Comparison of ENCODE assay signal across 8 mouse cellular contexts in the genomic region with DNA sequence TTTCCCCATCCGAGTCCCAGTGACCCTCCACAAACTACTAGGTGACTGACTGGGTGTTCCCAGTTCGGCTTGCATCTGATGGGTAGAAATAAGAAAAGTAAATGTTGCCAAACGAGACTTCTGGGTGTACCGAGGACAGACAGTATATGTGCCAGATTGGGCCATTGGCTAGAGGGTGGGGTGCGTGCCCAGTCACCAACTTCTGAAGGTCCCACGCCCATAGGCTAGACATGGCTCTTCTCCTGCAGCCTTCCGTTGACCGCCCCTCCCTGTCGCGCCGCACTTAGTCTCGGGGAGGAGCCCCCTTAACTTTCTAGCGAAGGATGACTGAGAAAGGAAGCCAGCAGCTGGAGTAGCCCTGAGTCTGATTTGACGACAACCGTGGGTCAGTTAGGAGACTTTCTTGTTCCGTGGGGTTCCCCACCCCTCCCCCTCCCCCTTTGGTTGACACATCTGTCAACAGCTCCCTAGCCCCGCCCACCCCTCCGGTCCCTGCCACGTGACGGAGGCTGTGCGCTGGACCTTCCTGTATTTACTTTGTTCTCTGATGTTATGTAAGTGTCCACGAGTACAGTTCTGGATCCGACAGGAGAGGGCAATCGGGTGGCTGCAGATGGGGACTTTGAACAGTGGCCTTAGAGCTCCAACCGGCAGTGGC. TPM values are rescaled to one million over a fixed set of nuclear protein-coding genes. Genes with fewer than 3 reads are reported as not detected.
DNase-seq lines count a peak whose midpoint lies in the region; ATAC-seq and TF ChIP-seq lines count a peak whose summit lies in the region.

No protein-coding gene starts in this region.

- H3K4me2 ChIP-seq in forebrain, embryonic 14.5 days (ENCODE audit: low read length) = peak overlapping the region; percentile 94
- peak overlapping the region; percentile 91 for H3K4me2 ChIP-seq in neural tube, embryonic 14.5 days (ENCODE audit: low read depth, low read length)

- H3K9ac ChIP-seq in ES-E14 (ENCODE audit: insufficient read depth, low read depth, low read length, poor library complexity, severe bottlenecking) = peak overlapping the region; percentile 87
- peak overlapping the region; percentile 97 for H3K9ac ChIP-seq in forebrain, embryonic 14.5 days (ENCODE audit: low read length)
- peak overlapping the region; percentile 88 for H3K9ac ChIP-seq in neural tube, embryonic 14.5 days (replicated peaks; ENCODE audit: low read depth, low read length)

- peak overlapping the region; percentile 81 to 91 for H3K4me3 ChIP-seq in ES-E14 (ENCODE audit: insufficient read depth in 1 of 2, low read depth in 1 of 2, low read length in 2 of 2, poor library complexity in 1 of 2, severe bottlenecking in 1 of 2)
- H3K4me3 ChIP-seq in forebrain, embryonic 14.5 days (ENCODE audit: low read depth, low read length) = peak overlapping the region; percentile 71
- H3K4me3 ChIP-seq in neural tube, embryonic 14.5 days (ENCODE audit: low read depth, low read length) = peak overlapping the region; percentile 82

- intact Hi-C loops in heart, postnatal 14 days (cut with DNase I) = no loop called here

- under 1% methylated on average over 24 of the region's 25 CpGs for whole genome bisulfite sequencing in forebrain, embryonic 14.5 days
- under 1% methylated on average over 25 of the region's 25 CpGs for WGBS in neural tube, embryonic 14.5 days

- DNase-seq in ES-E14 (ENCODE audit: low read depth, low spot score) = peak; percentile 47
- DNase-seq in forebrain, embryonic 14.5 days (ENCODE audit: low spot score) = peak; percentile 87
- DNase-seq in heart, postnatal 14 days = peak; percentile 82 to 83
- peak; percentile 86 for DNase-seq in layer of hippocampus, adult 11-12 months (ENCODE audit: low spot score)
- peak; percentile 95 to 96 for DNase-seq in lung, adult 18-20 months
- peak; percentile 78 for DNase-seq in testis, postnatal 10 days (ENCODE audit: low spot score)

- H3K27me3 ChIP-seq in forebrain, embryonic 14.5 days (replicated peaks; ENCODE audit: control insufficient read depth, insufficient read depth, low read length) = no peaks in the 10 kb centered on the region
- no peaks in the 10 kb centered on the region for H3K27me3 ChIP-seq in neural tube, embryonic 14.5 days (ENCODE audit: control insufficient read depth, insufficient read depth, low read length)

- peak; percentile 24; the same call in 1 of the 2 replicates for ATAC-seq in cerebellum, adult (ENCODE audit: insufficient number of reproducible peaks, low FRiP score, low TSS enrichment)
- peak; percentile 22; the same call in 1 of the 2 replicates for ATAC-seq in forebrain, embryonic 14.5 days
- peak; percentile 29 for ATAC-seq in neural tube, embryonic 14.5 days (ENCODE audit: low read depth)

- in situ Hi-C loops in ES-E14 (cut with MboI; ENCODE audit: low sequenced_read_pairs in 2 of 2, unreplicated experiment in 2 of 2) = no loop called here

- no peaks in the 10 kb centered on the region for H3K9me3 ChIP-seq in ES-E14 (ENCODE audit: control insufficient read depth, insufficient read depth, low read depth, low read length)
- no peaks in the 10 kb centered on the region for H3K9me3 ChIP-seq in forebrain, embryonic 14.5 days (replicated peaks; ENCODE audit: control insufficient read depth, low read length)
- H3K9me3 ChIP-seq in neural tube, embryonic 14.5 days (ENCODE audit: control insufficient read depth, low read length) = no peaks in the 10 kb centered on the region

- H3K36me3 ChIP-seq in ES-E14 (ENCODE audit: control insufficient read depth, insufficient read depth, low read length, poor library complexity, severe bottlenecking) = peaks cover 20% of the 10 kb centered on the region; the same call in 1 of the 2 replicates
- peaks cover 29% of the 10 kb centered on the region for H3K36me3 ChIP-seq in forebrain, embryonic 14.5 days (ENCODE audit: control insufficient read depth, insufficient read depth, low read length)
- peaks cover 29% of the 10 kb centered on the region for H3K36me3 ChIP-seq in neural tube, embryonic 14.5 days (ENCODE audit: control insufficient read depth, insufficient read depth, low read length)

- H3K4me1 ChIP-seq in ES-E14 (ENCODE audit: control insufficient read depth in 2 of 2, insufficient read depth in 2 of 2, low read length in 2 of 2, poor library complexity in 1 of 2) = peaks cover 0 to 9% of the 10 kb centered on the region in 2 experiments; a peak in 1 of 4 replicates
- H3K4me1 ChIP-seq in forebrain, embryonic 14.5 days (ENCODE audit: control insufficient read depth, insufficient read depth, low read length) = peaks cover 7% of the 10 kb centered on the region
- H3K4me1 ChIP-seq in neural tube, embryonic 14.5 days (ENCODE audit: control insufficient read depth, insufficient read depth, low read length) = peaks cover 13% of the 10 kb centered on the region; the same call in 1 of the 2 replicates

- H3K27ac ChIP-seq in ES-E14 (ENCODE audit: insufficient read depth, low read depth, low read length, poor library complexity, severe bottlenecking) = no peak overlapping the region
- peak overlapping the region; percentile 75; the same call in 1 of the 2 replicates for H3K27ac ChIP-seq in forebrain, embryonic 14.5 days (ENCODE audit: low read depth, low read length)
- H3K27ac ChIP-seq in neural tube, embryonic 14.5 days (ENCODE audit: low read depth, low read length) = peak overlapping the region; percentile 96

TF ChIP-seq in ES-E14, 5 proteins besides CTCF, POLR2A, EP300 and RAD21:
- TF ChIP-seq HCFC1 (IDR thresholded peaks at IDR 0.05; ENCODE audit: borderline replicate concordance, insufficient read depth, low read length) (no peak), MAFK (IDR thresholded peaks at IDR 0.05; ENCODE audit: insufficient read depth, low read depth, low read length) (no peak), ZC3H11A (IDR thresholded peaks at IDR 0.05; ENCODE audit: borderline replicate concordance, low read depth, low read length) (no peak)

RNA-seq across cellular contexts. Expression of gene Herpud1, which starts 0.9 kb away (rescaled TPM):
- total RNA-seq in ES-E14 (2012; rRNA removed) = 50.4 and 76.5 TPM in 2 replicates
- polyA plus RNA-seq in forebrain, embryonic 14.5 days (2014; fragmentation: Nextera tagmentation; extraction: Ambion mirVana) = 62.6 and 72.3 TPM in 2 replicates
- total RNA-seq in heart, postnatal 14 days (2021) = 100 to 1,000 TPM; 168 to 178 TPM
- 69.0 and 71.8 TPM in 2 replicates for polyA plus RNA-seq in neural tube, embryonic 14.5 days (2014; fragmentation: Nextera tagmentation; extraction: Ambion mirVana)

RNA-seq across cellular contexts. Expression of gene Nlrc5, which starts 47.0 kb away (rescaled TPM):
- total RNA-seq in ES-E14 (2012; rRNA removed) = 0.76 and 1.8 TPM in 2 replicates
- polyA plus RNA-seq in forebrain, embryonic 14.5 days (2014; fragmentation: Nextera tagmentation; extraction: Ambion mirVana) = 0.17 and 0.36 TPM in 2 replicates
- total RNA-seq in heart, postnatal 14 days (2021) = 1 to 10 TPM in 1 of 2 experiments, under 1 TPM in 1; 0.22 to 1.4 TPM
- polyA plus RNA-seq in neural tube, embryonic 14.5 days (2014; fragmentation: Nextera tagmentation; extraction: Ambion mirVana) = 0.13 and 0.37 TPM in 2 replicates

RNA-seq across cellular contexts. Expression of gene Slc12a3, which starts 58.2 kb away (rescaled TPM):
- total RNA-seq in ES-E14 (2012; rRNA removed) = 0.94 and 1.3 TPM in 2 replicates
- not detected in 2 replicates for polyA plus RNA-seq in forebrain, embryonic 14.5 days (2014; fragmentation: Nextera tagmentation; extraction: Ambion mirVana)
- under 1 TPM; 0.22 to 0.88 TPM for total RNA-seq in heart, postnatal 14 days (2021)
- polyA plus RNA-seq in neural tube, embryonic 14.5 days (2014; fragmentation: Nextera tagmentation; extraction: Ambion mirVana) = 0.08 TPM in 1 of 2 replicates, not detected in the other
